Comparison of ENCODE assay signal across 25 mouse cellular contexts in genomic region chr16:4711173-4711572, GRCm38 (mm10).
"Had no signal": no experiment of that assay in that cellular context is flagged by ENCODE, and none has a peak within 500 bp of the region (broad histone marks: within the 10 kb centered on the region; RNA-seq: fewer than 3 reads in every experiment).

No protein-coding gene starts in this region.

- H3K9ac ChIP-seq: heart, embryonic 13.5 days; heart, embryonic 15.5 days; hindbrain, embryonic 13.5 days; hindbrain, embryonic 15.5 days; kidney, embryonic 15.5 days; limb, embryonic 13.5 days; limb, embryonic 15.5 days; liver, embryonic 12.5 days; liver, embryonic 14.5 days had no signal

- H3K4me2 ChIP-seq: heart, embryonic 11.5 days; heart, embryonic 13.5 days; heart, embryonic 15.5 days; hindbrain, embryonic 13.5 days; hindbrain, embryonic 15.5 days; kidney, embryonic 15.5 days; limb, embryonic 13.5 days; limb, embryonic 15.5 days; liver, embryonic 12.5 days had no signal

- H3K9me3 ChIP-seq: heart, embryonic 13.5 days; heart, embryonic 15.5 days; hindbrain, embryonic 13.5 days; hindbrain, embryonic 15.5 days; kidney, embryonic 15.5 days; limb, embryonic 13.5 days; limb, embryonic 15.5 days; liver, embryonic 12.5 days had no signal

- H3K4me1 ChIP-seq: heart, embryonic 13.5 days; heart, embryonic 15.5 days; hindbrain, embryonic 13.5 days; hindbrain, embryonic 15.5 days; kidney, embryonic 15.5 days; limb, embryonic 13.5 days; limb, embryonic 15.5 days; liver, embryonic 12.5 days had no signal

- H3K4me3 ChIP-seq: heart, adult 2 months; heart, embryonic 13.5 days; heart, embryonic 15.5 days; hindbrain, embryonic 13.5 days; hindbrain, embryonic 15.5 days; kidney, embryonic 15.5 days; limb, embryonic 13.5 days; limb, embryonic 15.5 days; liver, embryonic 12.5 days had no signal

- DNase-seq: gastrocnemius, postnatal 14 days; gastrocnemius, postnatal 36 days; heart, adult 2 months; heart, postnatal 14 days; heart, postnatal 36 days; kidney, adult 11 months; kidney, adult 2 months; kidney, adult 9 months; kidney, postnatal 14 days; kidney, postnatal 36 days; layer of hippocampus, postnatal 36 days; left cerebral cortex, postnatal 4 days had no signal

- H3K27ac ChIP-seq: heart, adult 2 months; heart, embryonic 13.5 days; heart, embryonic 15.5 days; hindbrain, embryonic 13.5 days; hindbrain, embryonic 15.5 days; hindbrain, postnatal 0 days; kidney, embryonic 15.5 days; kidney, postnatal 0 days; limb, embryonic 13.5 days; limb, embryonic 15.5 days; liver, embryonic 12.5 days; liver, embryonic 14.5 days had no signal

- ATAC-seq: hindbrain, postnatal 0 days; intestine, embryonic 16.5 days; liver, embryonic 12.5 days had no signal

- H3K27me3 ChIP-seq: heart, embryonic 13.5 days; heart, embryonic 15.5 days; hindbrain, embryonic 13.5 days; hindbrain, embryonic 15.5 days; kidney, embryonic 15.5 days; limb, embryonic 13.5 days; limb, embryonic 15.5 days; liver, embryonic 12.5 days had no signal
